Mouse (Mus musculus) CH12.LX (cell line): ENCODE data around the gene Man1a2. TPM values are rescaled to one million over a fixed set of nuclear protein-coding genes. Genes with fewer than 3 reads are reported as not detected.

Source experiments
- DNase-seq: peaks from one replicate; pipeline ENCODE4 v3.0.0-alpha.2; 2013; ENCODE audit errors: extremely low read depth
- H3K27ac ChIP-seq: 2 replicates; pipeline ENCODE4 v1.5.1; 2012; ENCODE audit warnings: low read depth, mild to moderate bottlenecking, control low read depth, moderate library complexity; ENCODE audit not compliant: insufficient read depth
- H3K27me3 ChIP-seq: replicated peaks from 2 replicates; pipeline ENCODE3; 2012; ENCODE audit warnings: inconsistent platforms
- H3K36me3 ChIP-seq, 2 experiments: replicated peaks in 1 of 2; 2 replicates each; pipeline versions ENCODE3 to v1.6.1; 2012; ENCODE audit warnings: inconsistent platforms in 1 of 2, low read length in 1 of 2, mild to moderate bottlenecking in 1 of 2, mixed read lengths in 1 of 2, moderate library complexity in 1 of 2; ENCODE audit not compliant: control insufficient read depth in 1 of 2, insufficient read depth in 1 of 2
- H3K4me1 ChIP-seq, 2 experiments: 2 replicates each; pipeline ENCODE4 v1.6.1; 2012; ENCODE audit warnings: inconsistent platforms in 1 of 2, moderate library complexity in 1 of 2; ENCODE audit not compliant: insufficient read depth in 2 of 2, control insufficient read depth in 1 of 2
- H3K4me2 ChIP-seq: 2 replicates; pipeline ENCODE4 v1.6.1; 2012; ENCODE audit warnings: low read depth, mild to moderate bottlenecking, control low read depth; ENCODE audit not compliant: poor library complexity, insufficient read depth, severe bottlenecking
- H3K4me3 ChIP-seq, 3 experiments: fragments of 150-350 bp in 1 of 3; sonication (generic) in 1 of 3; replicated peaks in 1 of 3; 2 replicates each; pipeline versions ENCODE3 to v1.5.1; 2011 to 2012; ENCODE audit warnings: low read depth in 2 of 3, low read length in 2 of 3, mild to moderate bottlenecking in 2 of 3, moderate library complexity in 2 of 3, control low read depth in 1 of 3, improper control_type of control experiment in 1 of 3, inconsistent platforms in 1 of 3, mixed read lengths in 1 of 3; ENCODE audit not compliant: poor library complexity in 1 of 3
- H3K79me2 ChIP-seq: replicated peaks from 2 replicates; pipeline ENCODE4 v1.6.1; 2012; ENCODE audit warnings: mild to moderate bottlenecking, moderate library complexity; ENCODE audit not compliant: control insufficient read depth, poor library complexity, insufficient read depth, severe bottlenecking; ENCODE audit errors: extremely low read depth
- H3K9ac ChIP-seq: 2 replicates; pipeline ENCODE4 v1.6.1; 2012; ENCODE audit warnings: low read depth, mild to moderate bottlenecking, control low read depth, moderate library complexity; ENCODE audit not compliant: insufficient read depth
- H3K9me3 ChIP-seq: replicated peaks from 2 replicates; pipeline ENCODE3; 2012; ENCODE audit warnings: low read length, inconsistent platforms, mixed read lengths
- CHD1 ChIP-seq: IDR thresholded peaks from 2 replicates; pipeline ENCODE4 v1.6.1; 2012; ENCODE audit warnings: low read depth, low read length, improper control_type of control experiment, inconsistent platforms
- CHD2 ChIP-seq: IDR thresholded peaks from 2 replicates; pipeline ENCODE4 v1.6.1; 2011; ENCODE audit warnings: low read length, improper control_type of control experiment
- CTCF ChIP-seq, 2 experiments: IDR thresholded peaks in 1 of 2; conservative IDR thresholded peaks in 1 of 2; 2 replicates each; pipeline ENCODE4 v1.5.1; 2011 to 2012; ENCODE audit warnings: low read depth in 2 of 2, low read length in 2 of 2, improper control_type of control experiment in 1 of 2, inconsistent platforms in 1 of 2, mild to moderate bottlenecking in 1 of 2, moderate library complexity in 1 of 2
- ELF1 ChIP-seq: IDR thresholded peaks from 2 replicates; pipeline ENCODE4 v1.6.1; 2014; ENCODE audit warnings: low read depth, mild to moderate bottlenecking, inconsistent platforms, low read length, improper control_type of control experiment
- EP300 ChIP-seq: IDR thresholded peaks from 2 replicates; pipeline ENCODE4 v1.6.1; 2011; ENCODE audit warnings: low read length, improper control_type of control experiment
- ETS1 ChIP-seq: conservative IDR thresholded peaks from 2 replicates; pipeline ENCODE4 v1.6.1; 2012; ENCODE audit warnings: low read depth, mild to moderate bottlenecking, inconsistent platforms, low read length, improper control_type of control experiment, moderate library complexity
- GABPA ChIP-seq: IDR thresholded peaks from 2 replicates; pipeline ENCODE4 v1.6.1; 2012; ENCODE audit warnings: low read depth, low read length, improper control_type of control experiment, inconsistent platforms; ENCODE audit not compliant: insufficient replicate concordance
- KAT2A ChIP-seq: IDR thresholded peaks from 2 replicates; pipeline ENCODE4 v1.6.1; 2012; ENCODE audit warnings: low read length, improper control_type of control experiment, inconsistent platforms; ENCODE audit not compliant: insufficient replicate concordance
- MAZ ChIP-seq: IDR thresholded peaks from 2 replicates; pipeline ENCODE4 v1.6.1; 2012; ENCODE audit warnings: low read depth, mild to moderate bottlenecking, inconsistent platforms, low read length, improper control_type of control experiment, moderate library complexity
- MYC ChIP-seq: IDR thresholded peaks from 2 replicates; pipeline ENCODE4 v1.6.1; 2011; ENCODE audit warnings: low read depth, mild to moderate bottlenecking, improper control_type of control experiment, low read length
- NELFE ChIP-seq: IDR thresholded peaks from 2 replicates; pipeline ENCODE4 v1.6.1; 2011; ENCODE audit warnings: low read depth, low read length, improper control_type of control experiment
- NRF1 ChIP-seq: IDR thresholded peaks from 2 replicates; pipeline ENCODE4 v1.6.1; 2014; ENCODE audit warnings: low read depth, mild to moderate bottlenecking, inconsistent platforms, low read length, improper control_type of control experiment, moderate library complexity
- POLR2A ChIP-seq: IDR thresholded peaks from 2 replicates; pipeline ENCODE4 v1.6.1; 2011; ENCODE audit warnings: low read depth, mild to moderate bottlenecking, improper control_type of control experiment, low read length
- POLR2AphosphoS2 ChIP-seq: IDR thresholded peaks from 2 replicates; pipeline ENCODE4 v1.6.1; 2011; ENCODE audit warnings: low read depth, low read length, improper control_type of control experiment
- RAD21 ChIP-seq: IDR thresholded peaks from 2 replicates; pipeline ENCODE4 v1.6.1; 2011; ENCODE audit warnings: low read depth, mild to moderate bottlenecking, low read length, improper control_type of control experiment, moderate library complexity
- SMC3 ChIP-seq: IDR thresholded peaks from 2 replicates; pipeline ENCODE4 v1.6.1; 2011; ENCODE audit warnings: low read depth, low read length, improper control_type of control experiment
- TCF12 ChIP-seq: IDR thresholded peaks from 2 replicates; pipeline ENCODE4 v1.6.1; 2014; ENCODE audit warnings: low read depth, mild to moderate bottlenecking, inconsistent platforms, low read length, improper control_type of control experiment
- UBTF ChIP-seq: IDR thresholded peaks from 2 replicates; pipeline ENCODE4 v1.6.1; 2012; ENCODE audit warnings: low read depth, mild to moderate bottlenecking, inconsistent platforms, low read length, improper control_type of control experiment, moderate library complexity
- ZC3H11A ChIP-seq: IDR thresholded peaks from 2 replicates; pipeline ENCODE4 v1.6.1; 2012; ENCODE audit warnings: low read depth, mild to moderate bottlenecking, inconsistent platforms, low read length, improper control_type of control experiment
- ZMIZ1 ChIP-seq: IDR thresholded peaks from 2 replicates; pipeline ENCODE4 v1.6.1; 2012; ENCODE audit warnings: low read depth, mild to moderate bottlenecking, inconsistent platforms, low read length, improper control_type of control experiment
- dilution Hi-C: fragments of 300-500 bp; cut with MboI; formaldehyde crosslinking; loops from 2 replicates; pipeline ENCODE4 v1.14.3; 2020; ENCODE audit warnings: low sequenced_read_pairs; ENCODE audit not compliant: extremely low pct_unique_long_range_greater_than_20kb, extremely low pct_ligation_motif_present
- in situ Hi-C: fragments of 300-500 bp; cut with MboI; formaldehyde crosslinking; loops from 3 replicates; pipeline ENCODE4 v1.14.3; 2019; ENCODE audit warnings: low sequenced_read_pairs, low pct_ligation_motif_present, low pct_unique_long_range_greater_than_20kb, mixed read lengths
- polyA plus RNA-seq: library from polyadenylated mRNA; unstranded; fragments of >175 nt; gene quantifications from 2 replicates; pipeline ENCODE4 v1.2.1, GENCODE M21; 2012; ENCODE audit warnings: low read depth; ENCODE audit not compliant: insufficient read length
- total RNA-seq, 2 experiments: library from RNA; depleted of rRNA; stranded (reverse); fragments of 300-350 nt in 1 of 2; fragments of >200 nt in 1 of 2; gene quantifications; 2 replicates each; pipeline ENCODE4 v1.2.3; 2012 to 2014

Man1a2 gene
- total and polyA plus RNA-seq, 3 experiments, result 31.1 to 73.6 (median 53.5) TPM

- dilution Hi-C loops (no loop called here), in situ Hi-C loops (loop anchor here (25.0 kb wide), 1 partner anchor 268 kb away; no protein-coding TSS in a partner anchor)
- TF ChIP-seq KAT2A (no peak), POLR2A (no peak), MYC (no peak), MAZ (no peak), UBTF (no peak)
- H3K79me2 ChIP-seq, result peaks cover 76% of the 10 kb centered on the region
- H3K4me3 ChIP-seq, result no peak overlapping the region
- H3K36me3 ChIP-seq, result peaks cover 2 to 19% of the 10 kb centered on the region in 2 experiments
- no peak overlapping the region for H3K4me2 ChIP-seq
- H3K27ac ChIP-seq, result no peak overlapping the region
- H3K27me3 ChIP-seq, result no peaks in the 10 kb centered on the region
- peaks cover 3% of the 10 kb centered on the region for H3K9me3 ChIP-seq
- H3K9ac ChIP-seq, result no peak overlapping the region
- H3K4me1 ChIP-seq, result peaks cover 4 to 53% of the 10 kb centered on the region in 2 experiments; a peak in 3 of 4 replicates
- DNase-seq, result no peak
Observed at GRCm38 (mm10) chr3:100680226-100680625, 5.1 kb downstream of the Man1a2 start.

DNA sequence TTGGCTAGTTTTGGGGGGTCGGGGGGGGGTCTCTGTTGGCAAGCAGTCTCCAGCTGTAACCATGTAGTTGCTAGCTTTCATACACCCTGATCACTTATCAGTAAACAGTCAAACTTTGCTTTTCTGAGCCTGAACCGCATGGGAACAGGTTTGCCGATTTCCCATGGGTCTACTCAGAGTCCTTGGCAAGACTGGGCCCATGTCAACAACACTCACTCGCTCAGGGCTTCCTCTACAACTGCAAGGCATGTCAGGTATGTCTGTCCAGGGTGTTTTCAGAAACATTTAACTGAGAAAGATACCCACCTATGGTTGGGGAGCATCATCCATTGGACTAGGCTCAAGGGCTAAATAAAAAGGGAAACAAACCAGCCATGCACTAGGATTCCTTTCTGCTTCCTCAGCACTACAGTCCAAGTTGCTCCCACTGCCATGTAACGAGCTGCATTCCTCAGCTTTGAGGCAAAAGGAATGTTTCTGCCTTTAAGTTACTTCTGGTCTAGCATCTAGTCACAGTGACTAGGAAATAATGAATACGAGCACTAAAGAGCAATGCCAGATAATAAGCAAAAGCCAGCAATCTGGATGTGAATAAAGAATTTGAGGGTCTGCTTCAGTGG, 6.2 kb downstream of the Man1a2 start:
- Histone ChIP-seq H3K9ac (no peak overlapping the region), H3K9me3 (peaks cover 3% of the 10 kb centered on the region), H3K27ac (no peak overlapping the region), H3K4me2 (no peak overlapping the region), H3K4me1 (peaks cover 9 to 57% of the 10 kb centered on the region in 2 experiments; a peak in 3 of 4 replicates), H3K79me2 (peaks cover 66% of the 10 kb centered on the region), H3K27me3 (no peaks in the 10 kb centered on the region), H3K4me3 (no peak overlapping the region), H3K36me3 (peaks cover 3 to 19% of the 10 kb centered on the region in 2 experiments)
- in situ Hi-C loops (loop anchor here (25.0 kb wide), 1 partner anchor 267 kb away; no protein-coding TSS in a partner anchor), dilution Hi-C loops (no loop called here)
- DNase-seq, result no peak
- no peak for TF ChIP-seq NELFE
- no peak for TF ChIP-seq ZC3H11A
- TF ChIP-seq ELF1, result no peak
- no peak for TF ChIP-seq KAT2A
- no peak for TF ChIP-seq NRF1
- TF ChIP-seq GABPA, result no peak
- no peak for TF ChIP-seq SMC3
- TF ChIP-seq TCF12, result no peak
- TF ChIP-seq ETS1, result no peak
- TF ChIP-seq ZMIZ1, result no peak
- no peak for TF ChIP-seq CHD2
- TF ChIP-seq EP300, result no peak
- no peak for TF ChIP-seq UBTF
- no peak for TF ChIP-seq POLR2AphosphoS2
- TF ChIP-seq CTCF (conservative IDR thresholded peaks at IDR 0.05 in 1 of 2, IDR thresholded peaks at IDR 0.05 in 1 of 2; ENCODE audit: low read depth in 2 of 2, low read length in 2 of 2), result no peak
- no peak for TF ChIP-seq CHD1
- TF ChIP-seq RAD21, result no peak
